Mouse (Mus musculus): ENCODE measurements around the gene Pcyt2.

Pcyt2 gene

DNA sequence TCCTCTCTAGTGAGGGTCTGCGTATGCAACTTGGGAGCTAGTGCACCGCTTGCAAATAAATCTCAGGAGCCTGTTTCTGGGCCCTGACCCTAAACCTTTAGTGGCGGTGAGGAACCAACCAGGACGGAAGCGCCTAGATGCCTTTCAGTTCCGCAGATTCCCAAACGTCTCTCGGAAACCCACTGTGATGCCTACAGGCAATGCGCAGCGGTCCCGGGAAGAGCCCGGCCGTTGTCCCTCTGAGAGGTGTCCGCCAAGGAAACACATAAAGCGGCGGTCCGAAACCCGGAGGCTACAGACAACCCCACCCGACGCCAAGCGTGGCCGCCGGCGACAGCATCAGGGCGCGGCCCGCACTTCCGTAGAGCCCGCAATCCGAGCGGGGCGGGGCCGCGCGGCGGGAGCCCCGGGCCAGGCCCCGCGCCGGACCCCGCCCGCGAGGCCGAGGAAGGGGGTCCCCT is 36.8 kb downstream of the Pcyt2 start:
- peak; percentile 51 to 64 for DNase-seq

DNA sequence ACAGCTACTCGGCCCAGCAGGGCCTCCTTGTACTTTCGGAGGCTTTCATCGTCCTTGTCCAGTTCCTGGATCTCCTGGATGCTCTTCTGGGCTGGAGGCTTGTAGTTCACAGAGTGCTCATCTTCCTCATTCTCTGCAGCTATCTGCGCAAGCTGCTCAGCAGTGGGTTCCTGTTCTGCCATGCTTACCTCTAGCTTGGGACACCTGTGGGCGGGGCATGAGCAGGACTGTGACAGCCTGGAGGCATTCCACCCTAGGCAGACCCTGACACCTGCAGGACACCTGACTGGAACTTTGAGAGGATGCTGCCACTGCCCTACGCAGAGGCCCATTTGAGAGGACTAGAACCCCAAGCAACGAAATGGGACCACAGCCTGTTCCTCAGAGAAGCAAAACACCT is 37.5 kb downstream of the Pcyt2 start:
- DNase-seq = peak; percentile 30 to 56

DNA sequence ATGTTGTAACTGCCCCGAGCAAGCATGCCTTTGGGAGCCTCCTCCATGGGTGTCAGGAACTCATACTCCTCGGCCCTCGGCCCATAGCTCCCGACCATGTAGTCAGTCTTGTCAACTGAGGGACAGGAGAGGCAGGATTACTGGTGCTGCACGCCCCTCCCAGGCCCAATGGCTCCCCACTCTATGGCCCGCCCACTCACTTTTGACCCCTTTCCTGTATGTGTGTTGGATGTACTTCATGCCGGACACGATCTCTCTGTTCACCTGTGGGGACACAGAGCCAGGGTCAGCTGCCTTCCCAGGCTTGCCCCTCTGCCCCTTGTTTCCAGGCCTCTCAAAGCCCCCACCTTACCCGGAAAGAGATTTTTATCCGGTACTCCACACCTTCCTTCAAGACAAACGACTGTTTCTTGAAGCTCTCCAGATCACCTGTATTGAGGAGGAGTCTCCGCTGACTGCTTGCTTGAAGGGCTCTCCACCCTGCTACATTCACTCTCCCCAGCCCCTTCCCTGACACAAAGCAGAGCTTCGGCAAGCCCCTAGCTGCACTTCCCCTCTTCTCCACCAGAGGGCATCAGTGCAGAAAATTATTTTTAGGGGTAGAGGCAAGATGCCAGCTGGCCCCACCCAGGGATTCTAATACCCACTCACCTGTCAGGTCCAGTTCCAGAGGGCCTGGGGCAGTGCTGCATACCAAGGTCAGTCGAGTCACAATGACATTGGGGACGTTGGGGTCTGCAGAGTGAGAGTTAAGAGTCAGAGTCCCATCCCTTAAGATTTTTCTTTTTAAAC is 38.2 kb downstream of the Pcyt2 start:
- DNase-seq = peak; percentile 78 to 83

DNA sequence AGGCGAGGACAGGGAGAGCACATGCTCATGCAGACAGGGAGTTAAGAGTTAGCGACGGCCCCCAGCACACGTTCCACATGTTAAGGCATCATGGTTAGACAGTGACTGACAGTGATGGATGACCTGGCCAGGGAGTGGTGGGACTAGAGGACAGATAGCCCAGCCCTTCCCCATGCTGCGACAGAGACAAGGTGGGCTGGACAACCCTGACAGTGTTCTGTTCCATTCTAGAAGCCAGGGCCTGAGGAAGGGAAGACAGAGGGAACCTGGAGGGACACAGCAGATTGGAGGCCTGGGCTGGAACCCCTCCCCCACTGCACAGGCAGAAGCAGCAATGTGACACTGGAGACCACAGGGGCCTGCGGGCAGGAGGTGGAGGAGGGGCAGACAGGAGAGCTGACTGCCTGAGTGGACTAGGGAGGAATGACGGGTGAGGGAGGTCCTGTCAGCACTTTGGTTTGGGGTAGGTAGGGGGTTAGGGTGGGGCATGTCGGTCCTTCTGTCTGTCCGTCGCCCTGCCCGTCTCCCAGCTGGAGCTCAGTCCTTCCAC is 39.0 kb downstream of the Pcyt2 start:
- peak in 1 of 2 experiments; percentile 41 for DNase-seq

DNA sequence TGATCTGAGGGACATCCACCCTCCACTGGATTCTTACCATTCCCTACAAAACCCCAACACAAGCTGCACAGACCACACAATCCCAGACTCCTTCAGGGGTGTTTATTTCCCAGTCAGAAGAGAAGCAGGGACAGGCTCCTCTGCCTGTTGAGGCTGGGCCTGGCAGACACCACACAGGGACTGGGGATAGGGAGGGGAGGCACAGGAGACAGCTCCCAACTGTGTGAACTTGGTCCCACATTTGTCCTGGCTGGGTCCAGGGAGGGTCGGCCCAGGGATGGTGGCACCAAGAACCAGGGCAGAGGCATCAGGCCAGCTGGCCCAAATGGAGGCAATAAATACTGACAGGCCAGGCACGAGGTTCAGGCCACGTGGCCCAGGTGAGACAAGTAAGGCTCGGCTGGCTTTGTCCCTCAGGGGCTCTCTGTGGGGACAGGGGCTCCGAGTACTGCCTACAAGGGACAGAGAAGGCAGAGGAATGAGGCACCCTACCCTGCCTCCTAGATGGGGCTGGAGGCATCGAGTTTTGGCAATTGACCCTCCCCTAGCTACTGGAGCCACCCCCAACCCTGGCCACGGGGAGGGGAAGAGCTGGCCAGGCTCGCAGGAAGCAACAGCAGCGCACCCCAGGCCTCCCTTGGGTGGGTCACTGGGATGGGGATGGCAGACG is 39.6 kb downstream of the Pcyt2 start:
- DNase-seq = peak in 1 of 2 experiments; percentile 26

DNA sequence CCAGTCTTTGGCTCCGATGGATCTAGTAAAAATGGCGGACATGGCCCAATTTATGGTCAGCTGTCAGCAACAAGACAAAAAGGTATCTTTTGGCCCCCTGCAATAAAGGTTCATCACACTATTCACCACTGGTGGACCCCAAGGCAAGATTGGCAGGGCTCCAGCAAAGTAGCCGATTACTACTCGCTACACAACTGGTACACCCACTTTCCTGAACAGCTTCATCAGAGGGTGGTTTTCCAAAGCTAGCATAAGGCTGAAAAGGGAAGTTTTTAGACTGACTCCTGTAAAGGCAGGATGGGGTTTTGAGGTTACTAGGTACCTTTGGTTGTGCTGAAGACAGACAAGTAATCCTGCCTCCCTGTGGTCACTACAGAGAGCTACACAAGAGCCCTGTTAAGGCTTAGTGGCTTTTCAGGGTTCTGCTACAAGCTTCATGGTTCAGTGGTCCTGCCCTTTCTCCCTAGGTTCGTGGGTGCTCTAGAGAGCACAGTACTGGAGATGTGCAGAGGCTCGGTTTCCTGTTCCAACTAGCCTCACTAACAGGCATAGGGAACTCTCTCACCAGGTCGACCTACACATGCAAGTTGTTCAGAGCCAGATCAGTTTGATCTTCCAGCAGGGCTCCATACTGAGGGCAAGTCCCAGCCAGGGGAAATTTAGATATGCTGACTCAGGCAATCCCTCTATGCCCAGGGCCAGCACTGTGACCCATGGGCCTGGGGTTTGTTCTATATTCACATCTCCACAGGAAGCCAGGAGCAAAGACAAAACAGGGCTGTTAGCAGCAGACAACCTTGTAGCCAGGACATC is 40.3 kb downstream of the Pcyt2 start:
- no peak for DNase-seq

DNA sequence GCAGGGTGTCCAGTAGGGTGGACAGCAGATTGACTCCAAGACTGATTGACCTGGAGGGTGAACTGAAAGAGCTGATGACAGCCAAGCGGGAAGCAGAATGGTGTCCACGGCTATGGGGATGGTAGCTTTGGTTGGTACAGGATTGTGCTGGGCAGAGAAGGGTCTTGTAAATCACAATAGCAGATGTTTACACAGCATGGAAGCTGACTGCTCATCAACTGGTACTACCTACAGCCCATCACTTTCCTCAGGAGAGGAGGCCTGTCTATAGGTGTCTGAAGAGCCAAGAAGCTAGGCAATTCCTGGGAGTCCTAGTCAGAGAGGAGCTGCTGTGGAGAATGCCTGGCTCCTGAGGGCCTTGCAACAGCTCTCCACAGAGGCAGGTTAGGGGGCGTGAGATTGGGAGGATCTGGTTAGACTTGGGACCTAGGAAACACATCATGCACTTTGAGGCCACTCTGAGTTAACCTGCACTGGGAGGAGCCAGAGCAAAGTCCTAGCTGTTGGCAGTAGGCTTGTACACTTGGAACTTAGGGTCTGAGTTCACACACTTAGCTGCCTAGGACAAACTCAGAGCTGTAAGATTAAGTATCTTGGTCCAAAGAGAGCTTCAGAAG is 41.3 kb downstream of the Pcyt2 start:
- no peak for DNase-seq

DNA sequence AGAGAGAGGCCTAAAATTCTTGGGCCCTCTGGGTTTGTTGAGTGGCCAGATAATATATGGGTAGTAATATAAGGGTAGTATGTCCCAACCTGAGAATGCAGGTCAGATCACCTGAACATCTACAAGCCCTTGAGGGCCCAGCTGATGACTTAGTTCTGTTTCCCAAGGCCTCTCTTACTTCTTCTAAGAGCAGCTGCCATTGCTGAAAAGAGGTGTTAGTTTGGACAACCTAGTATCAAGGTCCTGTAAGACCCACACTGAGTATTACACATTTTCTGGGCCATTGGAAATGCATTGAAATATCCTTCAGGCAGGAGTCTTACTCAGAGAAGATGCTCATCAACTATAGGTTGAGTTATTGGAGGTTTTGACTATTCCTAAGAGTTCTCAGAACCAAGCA is 41.8 kb downstream of the Pcyt2 start:
- no peak for DNase-seq

DNA sequence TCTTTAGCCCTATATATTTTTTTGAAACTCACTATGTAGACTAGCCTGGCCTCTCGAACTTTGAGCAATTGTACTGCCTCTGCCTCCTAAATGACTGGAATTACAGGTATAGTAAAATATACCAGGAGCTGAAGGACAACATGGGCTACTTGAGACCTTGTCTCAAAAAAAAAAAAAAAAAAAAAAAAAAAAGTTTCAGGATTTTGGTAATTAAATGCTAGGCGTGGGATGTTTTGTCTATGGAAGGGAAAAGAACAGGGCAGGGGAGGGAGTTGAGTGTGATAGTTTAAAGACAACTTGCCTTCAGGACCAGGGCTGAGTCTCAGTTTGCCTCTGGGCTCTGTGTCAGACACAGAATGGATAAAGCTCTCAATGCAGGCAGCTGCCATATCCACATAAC is 42.7 kb downstream of the Pcyt2 start:
- DNase-seq = no peak

DNA sequence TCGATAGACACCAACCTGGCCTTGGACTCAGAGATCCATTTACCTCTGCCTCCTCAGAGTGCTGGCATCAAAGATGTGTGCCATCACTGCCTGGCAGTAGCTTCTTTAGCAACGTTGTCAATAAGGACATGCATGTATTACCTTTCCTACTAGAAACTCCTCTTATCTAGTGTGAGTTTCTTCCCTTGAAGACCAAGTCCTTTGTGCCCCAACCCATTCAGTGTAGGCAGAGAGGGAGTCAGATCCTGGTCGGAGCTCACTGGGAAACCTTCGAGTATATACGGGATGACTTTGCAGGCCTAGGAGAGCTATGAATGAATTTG is 43.5 kb downstream of the Pcyt2 start:
- no peak for DNase-seq

DNA sequence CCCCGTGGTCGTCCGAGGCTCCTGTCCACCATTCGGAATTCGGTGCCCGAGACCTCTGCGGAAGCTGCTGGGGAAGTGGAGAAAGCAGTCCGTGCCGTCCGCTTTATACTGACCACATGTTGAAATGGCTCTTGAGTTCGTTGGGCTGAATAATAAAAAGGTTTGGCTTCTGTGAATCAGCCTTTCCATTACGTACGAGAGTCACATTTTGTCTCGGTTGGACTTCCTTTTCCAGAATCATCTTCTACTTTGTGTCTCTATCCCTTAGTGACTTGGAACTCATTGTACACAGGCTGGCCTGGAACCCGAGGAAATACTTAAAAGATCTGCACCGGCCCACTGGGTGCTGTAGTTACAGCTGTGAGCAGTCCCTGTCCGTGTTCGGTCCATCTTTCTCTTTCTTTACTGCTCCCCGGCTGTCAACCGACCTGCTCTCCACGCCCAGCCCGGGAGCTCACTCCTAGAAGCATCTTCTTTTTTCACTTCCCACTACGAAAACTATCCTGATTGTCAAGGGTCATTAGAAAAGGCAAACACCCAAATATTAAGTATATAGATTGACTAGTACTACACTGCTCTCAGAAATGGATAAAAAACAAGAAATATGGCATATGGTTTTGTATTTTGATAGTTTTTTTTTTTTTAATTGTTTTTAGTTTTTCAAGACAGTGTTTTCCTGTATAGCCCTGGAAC is 44.0 kb downstream of the Pcyt2 start:
- DNase-seq = no peak

DNA sequence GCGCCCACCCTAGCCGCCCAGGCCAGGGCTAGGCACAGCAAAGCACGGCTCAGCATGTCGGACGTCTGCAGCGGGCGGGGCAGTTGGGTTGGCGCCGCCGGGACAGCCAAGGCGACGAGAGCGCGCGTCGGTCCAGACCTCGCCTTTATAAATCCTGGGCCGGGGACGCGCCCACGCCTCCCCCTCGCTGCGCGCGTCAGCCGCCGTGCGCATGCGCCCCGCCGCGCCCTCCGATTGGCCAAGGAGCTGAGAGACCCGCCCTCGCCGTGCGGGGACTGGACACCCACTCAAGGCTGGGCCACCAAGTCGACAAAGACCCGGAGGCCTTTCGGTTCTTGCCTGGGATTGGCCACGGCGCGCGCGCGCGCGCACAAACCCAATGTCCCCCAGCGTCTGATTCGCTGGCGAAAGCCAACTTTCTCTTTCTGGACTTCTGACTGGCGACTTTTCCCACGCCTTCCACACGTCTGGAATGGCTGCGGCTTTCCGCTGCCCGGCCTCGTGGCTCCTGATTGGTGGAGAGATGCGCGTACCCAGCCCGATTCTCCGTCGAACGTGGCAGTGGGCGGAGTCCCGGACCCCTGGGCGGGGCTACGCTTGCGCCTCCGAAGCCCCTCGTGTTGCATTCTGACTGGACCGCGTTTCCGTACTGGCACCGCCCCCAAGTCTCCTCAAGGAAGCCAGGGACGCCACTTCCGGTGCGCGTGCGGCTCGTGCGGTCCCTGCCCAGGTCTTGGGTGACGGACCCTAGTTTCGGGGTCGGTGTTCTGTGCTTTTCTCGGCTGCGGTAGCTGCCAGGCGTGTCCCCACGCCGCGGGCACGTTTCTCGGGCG is 44.8 kb downstream of the Pcyt2 start, which contains the start of gene P4hb:
TSS of gene P4hb (minus strand) at position 502 of the 833 bp plus-strand sequence.
- DNase-seq = peak; percentile 99

DNA sequence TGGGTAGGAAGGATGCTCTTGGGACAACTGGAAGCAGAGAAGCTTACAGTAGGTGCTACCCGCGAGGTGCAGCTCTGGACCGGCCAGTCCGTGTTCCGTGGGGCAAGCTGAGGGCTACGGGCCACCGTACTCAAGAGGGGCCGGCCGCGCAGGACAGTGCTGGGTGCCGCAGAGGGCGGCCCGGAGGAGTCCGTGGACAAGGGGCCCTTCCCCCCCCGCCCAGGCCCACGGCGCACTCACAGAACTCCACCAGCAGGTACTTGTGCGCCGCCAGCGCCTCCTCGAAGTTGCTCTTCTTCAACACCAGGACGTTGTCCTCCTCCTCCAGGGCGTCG is 45.4 kb downstream of the Pcyt2 start:
- DNase-seq = no peak

DNA sequence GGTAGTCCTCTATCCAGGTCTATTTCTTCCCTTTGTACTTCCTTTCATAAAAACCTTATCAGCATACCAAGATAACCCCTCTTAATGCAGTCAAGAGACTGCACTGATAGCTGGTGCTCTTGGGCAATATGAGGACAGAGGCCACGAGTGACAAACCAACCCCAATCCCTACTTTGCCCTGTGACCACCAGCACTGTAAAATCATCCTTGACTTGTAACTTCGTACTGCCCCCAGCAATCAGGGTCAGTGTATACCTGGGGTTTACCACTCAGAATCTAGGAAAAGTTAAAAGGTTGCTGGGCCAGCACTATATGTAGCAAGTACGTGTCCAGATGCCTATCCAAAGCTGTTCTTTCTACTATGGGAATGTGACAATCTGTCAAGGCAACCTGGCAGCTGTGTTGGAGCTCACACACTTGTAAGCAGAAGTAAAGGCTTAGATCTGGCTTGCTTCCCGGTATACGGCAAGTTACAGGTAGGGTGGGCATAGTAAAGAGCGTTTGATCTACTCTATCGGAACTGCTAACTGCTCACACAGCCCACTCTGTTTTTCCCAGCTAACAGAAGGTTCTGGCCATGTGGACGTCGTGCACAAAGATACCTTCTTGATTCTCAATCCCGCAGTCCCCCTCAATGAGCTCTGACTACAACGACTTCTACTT is 45.9 kb downstream of the Pcyt2 start:
- DNase-seq = no peak

DNA sequence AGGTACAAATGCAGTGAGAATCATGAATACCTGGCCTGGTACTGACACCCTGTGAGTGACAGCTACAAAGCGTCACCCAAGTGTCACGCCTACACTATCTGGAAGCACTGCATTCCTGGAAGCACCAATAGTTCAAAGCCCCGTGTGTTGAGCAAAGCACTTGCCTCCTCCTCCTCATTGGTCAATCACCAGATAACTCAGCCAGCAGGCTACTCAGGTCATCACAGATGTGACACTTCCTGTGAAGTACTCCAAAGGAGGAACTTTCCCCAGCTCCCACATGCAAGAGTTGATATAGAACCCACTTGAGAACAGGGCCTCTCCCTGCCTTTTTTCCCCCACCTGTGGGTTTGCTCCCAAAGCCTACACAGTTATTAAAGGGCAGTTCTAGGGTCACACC is 46.6 kb downstream of the Pcyt2 start:
- DNase-seq = no peak

DNA sequence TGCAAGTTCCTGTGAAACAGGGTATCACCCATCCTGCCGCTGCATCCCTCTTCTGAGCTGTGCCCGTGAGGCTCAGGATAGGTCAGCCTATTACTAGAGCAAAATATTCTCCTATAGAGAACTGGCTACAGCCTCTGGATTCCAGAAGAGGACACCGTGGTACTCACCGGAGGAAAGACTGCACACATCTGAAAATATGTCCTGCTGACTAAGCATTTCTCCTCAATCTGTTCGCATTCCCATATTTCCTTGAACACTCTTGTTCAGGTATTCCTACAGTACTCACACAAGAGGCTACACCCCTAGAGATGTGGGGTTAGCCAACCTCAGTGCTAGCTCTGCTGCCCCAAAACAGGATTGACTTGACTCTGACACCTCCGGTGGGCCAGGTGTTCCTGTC is 49.4 kb downstream of the Pcyt2 start:
- DNase-seq = no peak

DNA sequence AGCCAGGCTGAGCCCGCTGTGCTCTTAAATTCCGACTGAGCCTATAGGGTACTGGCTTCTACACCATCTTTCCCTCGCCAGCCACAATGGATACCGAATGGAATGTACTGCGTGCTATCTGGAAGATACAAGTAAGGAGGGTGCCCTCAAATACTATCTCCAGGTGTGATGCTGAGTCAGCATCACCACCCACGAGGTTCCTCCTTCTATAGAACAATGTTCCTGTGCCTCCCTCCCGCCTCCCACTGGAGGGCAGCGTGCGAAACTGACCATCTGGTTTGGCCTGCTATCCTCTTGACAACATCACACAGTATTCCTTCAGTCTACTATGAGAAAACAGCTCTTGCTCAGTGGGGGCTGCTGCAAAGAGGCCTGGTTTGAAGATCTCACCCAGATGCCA is 52.6 kb downstream of the Pcyt2 start:
- DNase-seq = no peak

DNA sequence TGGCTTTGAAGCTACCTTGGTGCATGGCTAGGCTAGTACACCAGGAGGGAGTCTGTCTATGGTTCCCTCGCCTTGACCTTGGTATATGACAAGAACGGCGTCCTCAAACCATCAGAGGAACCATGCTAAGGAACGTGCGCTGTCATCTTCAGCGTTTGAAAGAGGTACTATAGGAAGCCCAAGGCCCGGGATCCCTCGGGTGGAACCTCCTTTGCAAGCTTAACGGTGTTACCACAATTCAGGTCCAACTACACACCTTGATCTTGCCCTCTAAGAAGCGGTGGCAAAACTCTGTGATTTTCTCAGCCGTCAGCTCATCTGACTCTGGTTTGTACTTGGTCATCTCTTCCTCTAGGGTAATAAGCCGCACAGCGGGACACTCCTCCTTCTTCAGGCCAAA is 54.8 kb downstream of the Pcyt2 start:
- no peak for DNase-seq

DNA sequence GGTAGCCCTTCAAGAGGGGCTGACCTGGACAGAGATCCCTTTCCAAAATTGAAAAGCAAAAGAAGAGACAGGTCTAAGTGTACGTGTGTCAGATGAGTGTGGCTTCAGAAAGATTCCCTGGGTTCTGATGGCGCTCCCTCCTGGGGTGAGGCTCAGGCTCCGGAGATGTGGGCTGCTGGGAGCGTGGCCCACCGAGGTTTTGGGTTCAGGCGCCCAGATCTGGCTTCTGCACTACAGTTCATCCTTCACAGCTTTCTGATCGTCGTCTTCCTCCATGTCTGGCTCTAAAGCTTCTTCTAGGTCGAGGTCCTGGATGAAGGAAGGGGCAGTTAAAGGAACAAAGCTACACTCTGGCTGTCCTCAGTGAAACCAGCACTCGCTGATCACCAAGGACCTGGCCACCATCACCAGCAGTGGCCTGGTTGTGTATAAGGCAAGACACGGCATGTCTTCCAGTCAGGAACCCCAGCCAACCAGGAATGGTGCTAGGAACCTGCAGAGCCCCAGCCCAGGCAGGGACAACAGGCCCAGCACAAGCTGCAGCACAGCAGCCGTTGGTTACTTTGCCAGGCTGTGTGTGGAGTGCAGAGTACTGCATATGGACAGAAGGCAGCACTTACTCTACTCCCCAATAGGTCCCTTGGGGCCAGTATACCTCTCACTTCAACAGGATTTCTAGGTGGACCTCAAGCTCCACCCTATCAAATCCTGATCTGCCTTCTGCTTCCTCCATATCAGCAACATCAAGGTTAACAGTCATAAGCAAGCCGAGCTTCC is 56.6 kb downstream of the Pcyt2 start:
- no peak for DNase-seq

All from thymus, postnatal 36 days (tissue).